Mouse (Mus musculus) cerebellum, adult (tissue): ENCODE measurements around the gene Map3k12.

Experiments
- ATAC-seq: cut with Nextera tagmentation; 2 replicates; pipeline ENCODE4 v1.9.2; 2017; ENCODE audit warnings: mild to moderate bottlenecking, moderate library complexity, mixed read lengths; ENCODE audit not compliant: insufficient number of reproducible peaks, low FRiP score, low TSS enrichment

The Map3k12 gene

GRCm38 (mm10) chr15:102505073-102505769, 11.6 kb downstream of the Map3k12 start:
- ATAC-seq: no peak

- no peak for ATAC-seq
Measured at GRCm38 (mm10) chr15:102503924-102504782, 12.7 kb downstream of the Map3k12 start.

- ATAC-seq: no peak
Measured at GRCm38 (mm10) chr15:102503447-102503846, 13.4 kb downstream of the Map3k12 start, which contains the start of gene Gm10337. TSS of gene Gm10337 (plus strand) at chr15:102503722.

- ATAC-seq: no peak
Measured at GRCm38 (mm10) chr15:102502254-102502840, 14.5 kb downstream of the Map3k12 start.

GRCm38 (mm10) chr15:102501084-102501814, 15.6 kb downstream of the Map3k12 start:
- no peak for ATAC-seq

GRCm38 (mm10) chr15:102500479-102500878, 16.4 kb downstream of the Map3k12 start:
- no peak for ATAC-seq

GRCm38 (mm10) chr15:102499851-102500250, 17.0 kb downstream of the Map3k12 start:
- no peak for ATAC-seq

- ATAC-seq: no peak
Measured at GRCm38 (mm10) chr15:102499370-102499769, 17.5 kb downstream of the Map3k12 start.

- no peak for ATAC-seq
Measured at GRCm38 (mm10) chr15:102498322-102498721, 18.5 kb downstream of the Map3k12 start.

GRCm38 (mm10) chr15:102487664-102488063, 29.2 kb downstream of the Map3k12 start:
- no peak for ATAC-seq

- no peak for ATAC-seq
Measured at GRCm38 (mm10) chr15:102485853-102486252, 31.0 kb downstream of the Map3k12 start.

GRCm38 (mm10) chr15:102483136-102483535, 33.7 kb downstream of the Map3k12 start:
- no peak for ATAC-seq

- ATAC-seq: no peak
Measured at GRCm38 (mm10) chr15:102474520-102474919, 42.3 kb downstream of the Map3k12 start.

GRCm38 (mm10) chr15:102473246-102473645, 43.6 kb downstream of the Map3k12 start:
- no peak for ATAC-seq

- ATAC-seq: no peak
Measured at GRCm38 (mm10) chr15:102471727-102472126, 45.1 kb downstream of the Map3k12 start.

- 0 out of 2 replicates have a peak, but pooled peaks have one; percentile 2 for ATAC-seq
Measured at GRCm38 (mm10) chr15:102471295-102471645, 45.6 kb downstream of the Map3k12 start.

- peak; percentile 27; the same call in 1 of the 2 replicates for ATAC-seq
Measured at GRCm38 (mm10) chr15:102470605-102471294, 46.1 kb downstream of the Map3k12 start.

GRCm38 (mm10) chr15:102470183-102470604, 46.7 kb downstream of the Map3k12 start, which contains the start of gene Pcbp2:
TSS of gene Pcbp2 (plus strand) at chr15:102470539.
- peak; percentile 99 for ATAC-seq

GRCm38 (mm10) chr15:102468675-102469370, 48.0 kb downstream of the Map3k12 start:
- no peak for ATAC-seq
